In genomic region chr10:8742872-8743271, GRCm38 (mm10) we compare ENCODE assay signal across 9 mouse cellular contexts.
A peak's percentile ranks its signal among the peaks of the same experiment; 100 is the strongest.
DNase-seq lines count a peak whose midpoint lies in the region; ATAC-seq and TF ChIP-seq lines count a peak whose summit lies in the region.
"Had no signal": no experiment of that assay in that cellular context is flagged by ENCODE, and none has a peak within 500 bp of the region (broad histone marks: within the 10 kb centered on the region; RNA-seq: fewer than 3 reads in every experiment).

No protein-coding gene starts in this region.

- H3K9ac ChIP-seq in heart, embryonic 12.5 days: no peak overlapping the region
- H3K9ac ChIP-seq in CH12.LX (ENCODE audit: insufficient read depth, low read depth): no peak overlapping the region
- no peak overlapping the region for H3K9ac ChIP-seq in forebrain, embryonic 15.5 days (replicated peaks)
- H3K9ac ChIP-seq: limb, embryonic 12.5 days had no signal

- DNase-seq in heart, adult 8-10 months (ENCODE audit: low spot score): peak; percentile 68
- DNase-seq in CH12.LX (ENCODE audit: extremely low read depth): peak; percentile 59
- peak; percentile 71 for DNase-seq in kidney, postnatal 14 days
- peak; percentile 85 for DNase-seq in testis, postnatal 10 days (ENCODE audit: low spot score)

- no peaks in the 10 kb centered on the region for H3K27me3 ChIP-seq in heart, embryonic 12.5 days (replicated peaks)
- H3K27me3 ChIP-seq in CH12.LX (replicated peaks): no peaks in the 10 kb centered on the region
- no peaks in the 10 kb centered on the region for H3K27me3 ChIP-seq in forebrain, embryonic 15.5 days
- H3K27me3 ChIP-seq: limb, embryonic 12.5 days had no signal

- dilution Hi-C loops in CH12.LX (cut with MboI; ENCODE audit: extremely low pct_ligation_motif_present, extremely low pct_unique_long_range_greater_than_20kb, low sequenced_read_pairs): no loop called here

- TF ChIP-seq EP300 in CH12.LX (IDR thresholded peaks at IDR 0.05; ENCODE audit: low read length): no peak

- peak; percentile 62 to 88 for TF ChIP-seq CTCF in CH12.LX (conservative IDR thresholded peaks at IDR 0.05 in 1 of 2, IDR thresholded peaks at IDR 0.05 in 1 of 2; ENCODE audit: low read depth in 2 of 2, low read length in 2 of 2)
- TF ChIP-seq CTCF in bone marrow macrophage, adult 2 months (IDR thresholded peaks at IDR 0.05; ENCODE audit: low read depth, low read length): peak; percentile 67

- peak; percentile 87 for TF ChIP-seq RAD21 in CH12.LX (IDR thresholded peaks at IDR 0.05; ENCODE audit: low read depth, low read length)

- no peaks in the 10 kb centered on the region for H3K9me3 ChIP-seq in heart, embryonic 12.5 days (replicated peaks)
- H3K9me3 ChIP-seq in CH12.LX (replicated peaks; ENCODE audit: low read length): peaks cover 29% of the 10 kb centered on the region
- H3K9me3 ChIP-seq in forebrain, embryonic 15.5 days: no peaks in the 10 kb centered on the region
- H3K9me3 ChIP-seq: limb, embryonic 12.5 days had no signal

- H3K27ac ChIP-seq in heart, embryonic 12.5 days (ENCODE audit: poor library complexity, severe bottlenecking): no peak overlapping the region
- no peak overlapping the region for H3K27ac ChIP-seq in CH12.LX (ENCODE audit: insufficient read depth, low read depth)
- no peak overlapping the region for H3K27ac ChIP-seq in bone marrow macrophage, adult 2 months (ENCODE audit: insufficient read depth, low read depth, low read length)
- no peak overlapping the region for H3K27ac ChIP-seq in forebrain, embryonic 15.5 days (replicated peaks)
- H3K27ac ChIP-seq: limb, embryonic 12.5 days had no signal

- no peak overlapping the region for H3K4me2 ChIP-seq in heart, embryonic 12.5 days
- no peak overlapping the region for H3K4me2 ChIP-seq in CH12.LX (ENCODE audit: insufficient read depth, low read depth, poor library complexity, severe bottlenecking)
- H3K4me2 ChIP-seq in forebrain, embryonic 15.5 days (replicated peaks): no peak overlapping the region
- H3K4me2 ChIP-seq: limb, embryonic 12.5 days had no signal

- ATAC-seq in heart, embryonic 12.5 days (ENCODE audit: insufficient number of reproducible peaks, low FRiP score): no peak
- peak; percentile 58; the same call in 1 of the 2 replicates for ATAC-seq in forebrain, embryonic 15.5 days (replicated peaks)
- ATAC-seq in megakaryocyte progenitor cell, adult 5-6 weeks (replicated peaks; ENCODE audit: poor library complexity): peak; percentile 77

- 41% methylated on average over 2 of the region's 2 CpGs for WGBS in heart, embryonic 12.5 days
- WGBS in forebrain, embryonic 15.5 days: 45% methylated on average over 2 of the region's 2 CpGs

- TF ChIP-seq POLR2A in CH12.LX (IDR thresholded peaks at IDR 0.05; ENCODE audit: low read depth, low read length): no peak
- TF ChIP-seq POLR2A in bone marrow macrophage, adult 2 months (IDR thresholded peaks at IDR 0.05; ENCODE audit: borderline replicate concordance, low read depth, low read length): no peak

- peaks cover 17% of the 10 kb centered on the region for H3K4me1 ChIP-seq in heart, embryonic 12.5 days (replicated peaks)
- H3K4me1 ChIP-seq in CH12.LX (ENCODE audit: control insufficient read depth in 1 of 2, insufficient read depth in 2 of 2): no peaks in the 10 kb centered on the region
- no peaks in the 10 kb centered on the region for H3K4me1 ChIP-seq in bone marrow macrophage, adult 2 months (ENCODE audit: control insufficient read depth, insufficient read depth, low read length)
- no peaks in the 10 kb centered on the region for H3K4me1 ChIP-seq in forebrain, embryonic 15.5 days

- H3K36me3 ChIP-seq in heart, embryonic 12.5 days: peaks cover 63% of the 10 kb centered on the region
- H3K36me3 ChIP-seq in CH12.LX (replicated peaks in 1 of 2; ENCODE audit: control insufficient read depth in 1 of 2, insufficient read depth in 1 of 2, low read length in 1 of 2): no peaks in the 10 kb centered on the region
- no peaks in the 10 kb centered on the region for H3K36me3 ChIP-seq in forebrain, embryonic 15.5 days

- H3K4me3 ChIP-seq in heart, embryonic 12.5 days: no peak overlapping the region
- H3K4me3 ChIP-seq in CH12.LX (replicated peaks in 1 of 3; ENCODE audit: low read depth in 2 of 3, low read length in 2 of 3, poor library complexity in 1 of 3): no peak overlapping the region
- H3K4me3 ChIP-seq in bone marrow macrophage, adult 2 months (ENCODE audit: insufficient read depth, low read length): no peak overlapping the region
- H3K4me3 ChIP-seq in forebrain, embryonic 15.5 days: no peak overlapping the region
- H3K4me3 ChIP-seq: limb, embryonic 12.5 days had no signal

- in situ Hi-C loops in CH12.LX (cut with MboI; ENCODE audit: low pct_ligation_motif_present, low pct_unique_long_range_greater_than_20kb, low sequenced_read_pairs): no loop called here

- no peaks in the 10 kb centered on the region for H3K79me2 ChIP-seq in CH12.LX (replicated peaks; ENCODE audit: control insufficient read depth, extremely low read depth, insufficient read depth, poor library complexity, severe bottlenecking)

TF ChIP-seq in CH12.LX, 34 proteins besides CTCF, POLR2A, EP300 and RAD21:
- no peak for TF ChIP-seq MAZ (IDR thresholded peaks at IDR 0.05; ENCODE audit: low read depth, low read length)
- no peak for TF ChIP-seq KAT2A (IDR thresholded peaks at IDR 0.05; ENCODE audit: insufficient replicate concordance, low read length)
- peak; percentile 79 for TF ChIP-seq SMC3 (IDR thresholded peaks at IDR 0.05; ENCODE audit: low read depth, low read length)
- TF ChIP-seq ZC3H11A (IDR thresholded peaks at IDR 0.05; ENCODE audit: low read depth, low read length): peak; percentile 27
